Mouse (Mus musculus) megakaryocyte-erythroid progenitor cell, adult 5-6 weeks (primary cell): ENCODE results near the gene Zzef1. TPM values are rescaled to one million over a fixed set of nuclear protein-coding genes. Genes with fewer than 3 reads are reported as not detected.

ENCODE experiments used
- ATAC-seq: replicated peaks from 2 replicates; pipeline ENCODE4 v1.8.0; 2016; ENCODE audit warnings: mild to moderate bottlenecking, inconsistent platforms; ENCODE audit not compliant: severe bottlenecking, poor library complexity, low FRiP score, low TSS enrichment
- total RNA-seq, 2 experiments: library from RNA; stranded (forward) in 1 of 2; stranded (reverse) in 1 of 2; fragments of 200-1000, 215-1000 nt in 1 of 2; fragments of >200 nt in 1 of 2; fragmentation: Nextera tagmentation in 1 of 2; gene quantifications; 2 replicates each; pipeline ENCODE4 v1.2.3; 2014 to 2017

Gene Zzef1
- total RNA-seq, 2 experiments from 2014 or later, result 26.9 to 40.4 TPM

- no peak for ATAC-seq
Observed at GRCm38 (mm10) chr11:72856764-72857163, 60.7 kb downstream of the Zzef1 start.

DNA sequence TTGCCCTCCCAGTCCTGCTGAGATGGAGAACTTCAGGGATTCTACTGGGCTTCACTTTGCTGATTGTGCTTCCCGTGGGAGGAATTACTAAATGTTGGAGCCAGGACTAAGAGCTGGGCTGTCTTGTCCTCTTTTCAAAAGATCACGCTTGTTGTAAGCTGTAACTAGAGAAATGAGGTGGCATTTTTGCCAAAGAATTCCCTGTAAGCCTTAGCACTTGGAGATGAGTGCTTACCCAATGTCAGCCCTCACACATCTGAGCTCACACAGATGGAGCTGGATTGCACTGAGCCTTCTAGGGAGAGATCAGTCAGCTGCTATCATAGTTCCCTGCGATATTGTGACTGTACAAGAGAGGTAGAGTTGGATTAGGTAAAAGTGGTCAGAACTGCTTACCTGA lies 65.2 kb downstream of the Zzef1 start:
- ATAC-seq, result no peak

DNA sequence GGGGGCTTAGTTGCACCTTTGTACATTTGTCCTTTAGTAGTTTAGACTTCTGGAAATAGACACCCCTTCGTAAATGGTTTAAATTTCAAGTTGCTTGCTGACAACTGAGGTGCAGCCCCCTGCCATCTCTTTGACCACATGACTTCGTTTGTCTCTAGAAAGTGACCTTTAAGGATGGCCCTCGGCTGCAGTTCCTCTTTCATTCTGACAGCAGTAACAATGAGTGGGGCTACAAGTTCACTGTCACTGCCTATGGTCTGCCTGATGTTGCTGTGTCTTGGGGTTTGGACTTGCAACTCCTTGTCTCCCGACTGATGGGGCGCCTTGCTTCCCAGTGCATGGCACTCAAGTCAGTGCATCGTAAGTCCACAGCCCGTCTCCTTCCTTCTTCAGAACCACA lies 70.4 kb downstream of the Zzef1 start:
- no peak for ATAC-seq

DNA sequence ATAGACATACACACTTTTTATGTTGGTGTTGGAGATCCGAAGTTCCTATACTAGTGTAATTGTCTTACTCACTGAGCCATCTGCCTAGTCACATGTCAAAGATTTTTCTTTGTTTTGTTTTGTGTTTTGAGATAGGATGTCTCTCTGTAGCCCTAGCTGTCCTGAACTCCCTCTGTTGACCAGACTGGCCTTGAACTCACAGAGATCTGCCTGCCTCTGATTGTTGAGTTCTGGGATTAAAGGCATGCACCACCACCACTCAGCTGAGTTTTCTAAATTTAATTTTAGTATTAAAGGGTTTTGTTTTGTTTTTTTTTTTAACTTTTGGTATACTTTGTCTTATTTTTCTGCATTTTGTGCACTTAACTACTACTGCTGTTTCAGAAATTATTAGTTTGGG lies 76.0 kb downstream of the Zzef1 start:
- no peak for ATAC-seq

- ATAC-seq, result no peak
Observed at GRCm38 (mm10) chr11:72892623-72893022, 96.6 kb downstream of the Zzef1 start.

- no peak for ATAC-seq
Observed at GRCm38 (mm10) chr11:72908391-72908790, 112.4 kb downstream of the Zzef1 start.

GRCm38 (mm10) chr11:72917299-72917996 lies 121.4 kb downstream of the Zzef1 start:
- no peak for ATAC-seq

DNA sequence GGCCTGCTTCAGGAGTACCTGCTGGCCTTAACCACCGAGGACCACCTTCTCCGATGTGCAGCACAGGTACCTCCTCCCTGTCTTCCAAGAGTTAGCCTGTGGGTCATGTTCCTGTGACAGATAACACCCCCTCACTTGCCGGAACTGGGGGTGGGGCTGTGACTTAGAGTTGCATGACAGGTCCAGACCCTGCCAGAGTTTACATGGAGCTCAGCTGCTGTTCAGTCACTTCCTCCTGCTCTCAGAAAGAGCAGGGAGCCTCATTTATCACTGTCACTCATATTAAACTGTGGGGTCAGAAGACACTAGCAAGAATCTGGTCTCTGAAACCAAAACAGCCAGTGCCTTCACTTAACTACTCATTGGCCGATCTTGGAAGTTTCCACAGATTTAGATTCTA lies 127.1 kb downstream of the Zzef1 start:
- no peak for ATAC-seq

DNA sequence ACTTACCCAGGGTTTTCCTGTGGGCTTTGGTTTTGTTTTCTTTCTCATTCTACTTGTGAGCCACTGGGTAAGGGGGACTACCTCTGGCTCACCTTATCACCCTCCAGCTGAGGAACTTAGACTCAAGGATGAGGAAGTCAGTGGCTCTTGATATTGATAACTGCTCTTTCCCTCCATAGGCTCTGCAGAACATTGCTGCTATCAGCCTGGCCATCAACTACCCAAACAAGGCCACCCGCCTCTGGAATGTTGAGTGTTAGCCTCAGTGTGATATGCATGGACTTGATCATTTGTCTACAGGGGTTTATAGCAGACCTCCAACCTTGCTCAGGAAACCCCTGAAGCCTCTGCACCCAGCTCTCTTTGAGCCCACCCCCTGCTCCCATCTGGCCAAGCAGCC lies 128.4 kb downstream of the Zzef1 start:
- ATAC-seq, result no peak

DNA sequence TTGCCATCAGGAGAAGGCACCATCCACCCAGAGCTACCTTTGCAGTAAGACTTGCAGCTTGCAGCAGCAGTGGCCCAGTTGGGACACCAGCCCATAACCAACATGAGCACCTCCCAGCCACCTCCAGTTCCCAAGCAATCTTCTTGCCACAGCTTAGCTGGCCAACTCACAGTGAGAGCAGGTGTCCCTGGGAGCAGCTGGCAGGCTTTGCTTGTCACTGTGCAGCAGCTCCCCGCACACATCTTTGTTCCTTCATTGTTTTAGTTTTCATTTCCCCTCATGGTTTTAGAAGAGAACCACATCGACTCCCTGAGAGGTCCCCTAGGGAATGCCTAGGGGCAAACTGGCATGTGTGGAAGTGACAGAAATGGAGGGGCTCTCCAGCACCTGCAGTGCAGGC lies 129.0 kb downstream of the Zzef1 start:
- ATAC-seq, result no peak

DNA sequence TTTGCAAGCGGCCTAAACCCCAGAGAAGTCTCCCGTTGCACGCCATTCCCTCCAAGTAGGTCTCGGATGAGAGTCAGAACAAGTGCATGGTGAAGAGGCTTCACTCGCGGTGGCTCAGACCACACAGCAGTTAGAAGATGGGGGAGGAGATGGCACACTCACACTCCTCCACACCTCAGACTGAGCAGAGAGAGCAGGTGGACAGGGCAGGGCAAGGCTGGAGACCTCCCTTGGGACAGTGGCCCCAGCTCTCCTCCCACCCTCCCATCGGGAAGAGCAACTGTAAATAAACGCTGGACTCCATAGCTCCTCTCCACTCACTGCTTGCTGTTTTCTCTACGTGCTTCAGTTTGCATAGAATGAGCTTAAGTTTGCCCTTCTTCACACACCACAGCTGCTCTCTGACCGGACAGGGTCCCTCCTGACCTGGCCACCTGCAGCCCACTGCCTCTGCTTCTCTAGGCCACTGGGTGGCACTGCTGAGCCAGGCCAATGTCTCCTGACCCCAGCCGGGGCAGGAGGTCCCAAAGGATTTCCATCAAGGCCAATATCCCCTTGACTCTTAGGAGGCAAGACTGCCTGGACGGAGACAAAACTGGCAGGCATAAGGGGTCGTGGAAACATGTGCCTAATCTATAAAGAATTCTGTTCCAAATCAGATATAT lies 130.3 kb downstream of the Zzef1 start:
- peak; percentile 70 for ATAC-seq

- no peak for ATAC-seq
Observed at GRCm38 (mm10) chr11:72928516-72928915, 132.5 kb downstream of the Zzef1 start.

GRCm38 (mm10) chr11:72940208-72941143 lies 144.4 kb downstream of the Zzef1 start:
- peak; percentile 92 for ATAC-seq

- ATAC-seq, result no peak
Observed at GRCm38 (mm10) chr11:72944996-72945793, 149.2 kb downstream of the Zzef1 start.

- ATAC-seq, result peak; percentile 54
Observed at GRCm38 (mm10) chr11:72945875-72946559, 150.0 kb downstream of the Zzef1 start.

GRCm38 (mm10) chr11:72946560-72947119 lies 150.6 kb downstream of the Zzef1 start:
- peak; percentile 7; the same call in 1 of the 2 replicates for ATAC-seq

DNA sequence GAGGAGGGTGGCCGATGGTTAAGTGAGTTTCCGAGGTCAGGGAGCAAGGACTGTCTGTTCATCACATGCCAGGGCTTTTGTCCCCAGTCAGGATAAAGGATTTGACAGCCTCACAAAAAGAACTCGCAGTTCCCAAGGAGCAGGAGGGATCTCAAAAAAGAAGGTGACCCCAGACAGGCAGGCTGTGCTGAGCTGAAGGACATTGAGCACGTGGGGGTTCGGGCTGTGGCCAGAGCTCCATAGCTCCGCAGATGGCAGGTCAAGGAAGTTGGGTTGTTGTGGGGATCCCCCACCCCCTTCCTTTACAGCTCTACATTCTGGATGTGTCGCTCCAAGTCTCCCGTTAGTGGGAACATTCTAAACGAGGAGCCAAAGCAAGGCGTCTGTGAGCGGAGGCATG lies 151.8 kb downstream of the Zzef1 start:
- ATAC-seq, result no peak

GRCm38 (mm10) chr11:72948254-72948653 lies 152.2 kb downstream of the Zzef1 start:
- ATAC-seq, result no peak
